Mouse (Mus musculus) stomach, postnatal 0 days (tissue): Measurements from ENCODE around the gene Ces2g.

Experiments
- CTCF ChIP-seq: IDR thresholded peaks from 2 replicates; pipeline ENCODE4 v1.5.1; 2016; ENCODE audit warnings: antibody characterized with exemption, low read depth, mild to moderate bottlenecking, moderate library complexity
- EP300 ChIP-seq: optimal IDR thresholded peaks from 2 replicates; pipeline ENCODE3; 2016; ENCODE audit warnings: antibody characterized with exemption

DNA sequence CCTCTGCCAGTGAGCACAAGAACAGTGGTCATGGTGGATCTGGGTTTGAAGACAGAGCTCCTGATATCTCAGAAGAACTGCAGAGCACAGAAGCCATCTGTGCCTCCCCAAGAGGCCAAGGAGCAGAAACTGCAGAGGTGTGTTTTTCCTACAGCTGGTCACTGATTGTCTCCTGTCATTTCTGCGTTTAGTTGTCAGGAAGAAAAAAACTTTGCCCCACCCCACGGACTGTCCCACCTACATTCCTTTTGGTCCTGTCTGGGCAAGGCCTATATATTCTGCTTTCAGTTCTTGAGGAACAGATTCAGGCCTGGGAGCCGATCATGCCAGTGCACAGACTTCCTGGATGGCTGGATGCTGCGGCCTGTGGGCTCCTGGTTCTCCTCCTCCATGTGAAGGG lies 14.5 kb upstream of the Ces2g start, which contains the start of gene Ces2f:
- no peak for TF ChIP-seq CTCF
- TF ChIP-seq EP300 = no peak
